Mouse (Mus musculus) heart, adult 8-10 months (tissue): ENCODE data around the gene Chad. TPM values are rescaled to one million over a fixed set of nuclear protein-coding genes. Genes with fewer than 3 reads are reported as not detected.

Source experiments
- DNase-seq: peaks from one replicate; pipeline ENCODE4 v3.0.0; 2022; ENCODE audit warnings: low spot score
- total RNA-seq, 4 experiments: library from RNA; stranded (reverse); gene quantifications; 2 replicates each; pipeline ENCODE4 v1.2.4; 2022

The Chad gene
- 1 to 10 TPM in 2 of 4 experiments, under 1 TPM in 2; 0.43 to 2.4 (median 0.86) TPM for total RNA-seq

DNA sequence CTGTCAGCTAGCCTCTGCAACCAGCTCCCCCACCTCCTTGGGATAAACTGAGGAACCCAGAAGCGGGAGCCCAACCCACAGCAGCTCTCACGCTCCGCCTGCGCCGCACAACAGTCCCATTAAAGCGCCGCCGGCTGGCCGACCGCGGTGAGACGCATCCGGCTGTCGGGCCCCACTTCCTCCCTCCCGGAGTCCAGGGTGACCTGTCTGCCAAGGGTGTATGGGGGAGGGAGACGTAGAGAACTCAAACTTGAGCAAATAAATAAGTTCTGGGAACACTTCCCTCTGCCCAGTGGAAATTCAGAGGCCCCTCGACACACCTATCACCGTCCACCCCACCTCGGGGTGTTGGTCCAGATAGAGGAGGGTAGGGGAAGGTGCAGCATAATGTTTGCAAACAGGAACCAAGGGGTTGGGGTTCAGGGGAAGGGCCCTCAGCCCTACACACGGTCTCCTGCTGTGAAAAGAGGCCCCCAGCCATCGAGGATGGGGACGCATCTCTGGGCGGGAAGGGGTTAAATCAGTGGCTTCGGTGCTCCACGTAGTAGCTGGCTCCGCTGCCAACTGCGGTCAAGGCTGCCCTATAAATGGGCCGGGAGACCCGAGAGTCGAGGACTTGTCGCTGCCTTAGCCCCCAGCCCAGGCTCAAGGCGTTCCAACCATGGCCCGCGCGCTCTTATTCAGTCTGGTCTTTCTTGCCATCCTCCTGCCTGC lies at the start of gene Chad:
TSS of gene Chad (plus strand) at position 611 of the 714 bp plus-strand sequence.
- peak; percentile 38 for DNase-seq

DNA sequence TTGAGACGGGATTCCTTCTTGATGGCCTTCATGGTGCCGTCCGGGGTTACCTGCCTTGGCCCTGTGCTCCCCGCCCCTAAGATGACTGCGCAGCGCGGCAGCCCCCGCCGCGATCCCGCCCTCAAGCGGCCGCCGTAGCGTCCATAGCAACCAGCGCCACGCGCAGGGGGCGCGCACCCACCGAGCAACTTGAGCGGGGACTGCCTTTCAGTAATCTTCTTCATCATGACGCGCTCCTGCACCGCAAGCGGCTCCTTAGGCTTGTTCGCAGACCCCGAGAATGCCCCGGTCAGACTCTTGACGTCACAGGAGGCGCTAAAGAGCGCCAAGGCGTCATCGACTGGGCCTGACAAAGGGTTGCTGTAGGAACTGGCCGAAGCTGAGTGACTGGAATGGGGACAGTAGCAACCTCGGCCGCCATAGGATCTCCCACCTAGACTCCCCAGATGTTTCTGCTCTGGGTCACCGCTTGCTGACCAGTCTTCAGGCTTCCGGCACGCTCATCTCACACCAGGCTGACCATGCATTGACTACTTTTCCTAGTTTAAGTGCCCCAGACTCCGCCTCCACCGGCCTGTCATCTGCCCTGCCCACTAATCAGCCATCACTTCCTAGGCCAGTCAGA lies 43.5 kb upstream of the Chad start, which contains the start of gene Mycbpap:
TSS of gene Mycbpap (minus strand) at position 524 of the 625 bp plus-strand sequence.
- peak; percentile 45 for DNase-seq

DNA sequence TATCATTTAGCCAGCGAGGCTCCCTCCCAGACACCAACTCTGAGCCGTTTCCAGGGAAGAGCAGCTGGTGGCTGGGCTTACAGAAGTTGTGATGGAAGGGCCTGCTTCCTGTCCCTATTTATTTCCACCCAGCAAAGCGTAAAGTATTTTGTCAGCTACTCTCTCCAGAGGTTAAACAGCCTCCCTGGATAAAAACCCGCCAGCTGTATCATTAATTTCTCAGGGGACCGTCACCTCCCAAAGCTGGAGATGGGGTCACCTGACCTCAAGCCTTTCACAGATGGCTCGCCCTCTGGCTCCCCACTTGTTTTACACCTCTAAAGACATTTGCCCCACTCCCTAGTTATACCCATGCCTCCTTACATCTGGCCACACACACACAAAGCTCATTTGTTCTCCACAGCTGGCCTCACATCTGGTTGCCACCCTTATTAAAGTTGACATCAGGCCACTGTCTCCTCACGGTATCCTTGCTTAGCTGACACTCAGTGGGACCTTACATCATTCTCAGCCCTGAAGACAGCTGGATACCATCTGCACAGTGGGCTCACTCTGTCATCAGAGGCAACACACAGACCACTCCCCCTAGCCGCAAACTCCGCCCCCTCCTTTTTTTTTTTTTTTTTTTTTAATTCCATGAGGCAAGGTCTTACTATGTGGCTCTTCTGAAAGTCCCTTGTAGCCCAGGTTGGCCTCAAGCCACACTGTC lies 38.5 kb upstream of the Chad start:
- no peak for DNase-seq

DNA sequence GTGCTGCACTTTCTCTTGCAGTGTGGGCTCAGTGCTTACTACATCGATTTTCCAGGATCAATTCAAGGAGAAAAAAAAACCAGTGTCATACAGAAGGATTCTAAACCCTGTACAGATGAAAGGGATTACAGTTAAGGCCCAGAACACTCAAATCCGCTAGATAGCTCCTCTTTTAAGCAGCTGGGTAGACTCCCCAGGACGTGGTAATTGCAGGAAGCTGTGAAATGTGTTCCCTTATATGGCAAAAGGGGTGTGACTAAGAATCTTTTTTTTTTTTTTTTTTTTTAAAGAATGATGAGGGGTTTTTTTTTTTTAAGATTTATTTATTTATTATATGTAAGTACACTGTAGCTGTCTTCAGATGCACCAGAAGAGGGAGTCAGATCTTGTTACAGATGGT lies 36.0 kb upstream of the Chad start:
- no peak for DNase-seq

DNA sequence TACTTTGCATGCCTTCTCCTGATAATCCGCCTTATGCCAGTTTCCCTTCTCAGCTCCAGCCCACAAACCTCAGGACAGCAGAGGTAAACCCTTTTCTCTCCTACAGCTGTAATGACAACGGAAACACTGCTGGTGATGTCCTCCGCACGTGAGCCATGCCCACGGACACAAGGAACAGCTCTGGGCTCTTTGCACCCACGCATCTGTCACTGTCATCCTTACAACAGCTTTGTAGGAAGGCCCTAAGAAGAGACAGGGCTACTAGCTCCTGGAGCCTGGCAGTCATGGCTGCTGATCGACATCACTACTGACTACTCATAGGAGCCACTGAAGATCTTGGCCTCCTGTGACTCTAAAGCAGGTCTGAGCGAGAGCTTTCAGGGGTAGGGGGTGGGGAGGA lies 31.7 kb upstream of the Chad start:
- no peak for DNase-seq

DNA sequence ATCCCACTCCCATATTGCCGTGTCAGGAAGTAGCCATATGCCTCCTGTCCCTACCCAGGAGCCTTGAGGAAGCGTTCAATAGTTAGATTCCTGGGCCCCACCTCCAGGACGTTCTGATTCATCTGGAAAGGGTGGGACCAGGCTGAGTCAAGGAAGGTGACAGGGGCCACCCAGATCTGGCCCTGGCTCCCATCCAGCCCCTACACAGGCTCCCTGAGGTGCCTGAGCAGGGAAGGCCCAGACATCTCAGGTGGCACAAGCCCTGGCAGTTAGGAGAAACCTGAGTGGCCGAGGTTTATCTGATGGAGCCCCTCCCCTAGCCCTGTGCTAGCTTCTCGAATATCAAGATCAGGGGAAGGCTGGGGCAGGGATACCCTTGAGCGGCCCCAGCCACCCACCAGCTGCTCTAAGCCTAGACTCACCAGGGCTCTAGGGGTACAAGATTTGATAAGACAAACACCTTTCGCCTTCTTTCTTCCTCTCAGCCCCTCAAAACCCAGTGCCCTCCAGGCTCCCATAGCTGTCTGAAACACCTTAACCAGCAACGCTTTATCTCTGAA lies 26.0 kb upstream of the Chad start:
- no peak for DNase-seq

DNA sequence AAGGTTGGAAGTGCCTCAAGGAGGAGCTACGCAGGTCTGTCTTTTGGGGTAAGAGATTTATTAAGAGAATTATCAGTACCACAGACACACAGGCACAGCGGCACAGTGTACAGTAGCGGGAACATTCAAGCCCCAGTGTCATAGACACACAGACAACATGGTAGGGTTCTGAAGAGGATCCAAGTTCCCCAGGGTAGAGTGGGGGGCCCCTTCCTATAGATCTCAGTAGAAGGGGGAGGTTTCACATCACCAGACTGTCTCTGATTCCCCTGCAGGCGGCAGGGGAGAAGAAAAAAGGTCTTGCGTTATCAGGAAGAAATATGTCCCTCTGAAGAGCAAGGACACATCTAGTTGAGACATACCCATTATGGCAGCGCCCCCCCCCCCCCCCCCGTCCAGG lies 25.1 kb upstream of the Chad start:
- DNase-seq = no peak

DNA sequence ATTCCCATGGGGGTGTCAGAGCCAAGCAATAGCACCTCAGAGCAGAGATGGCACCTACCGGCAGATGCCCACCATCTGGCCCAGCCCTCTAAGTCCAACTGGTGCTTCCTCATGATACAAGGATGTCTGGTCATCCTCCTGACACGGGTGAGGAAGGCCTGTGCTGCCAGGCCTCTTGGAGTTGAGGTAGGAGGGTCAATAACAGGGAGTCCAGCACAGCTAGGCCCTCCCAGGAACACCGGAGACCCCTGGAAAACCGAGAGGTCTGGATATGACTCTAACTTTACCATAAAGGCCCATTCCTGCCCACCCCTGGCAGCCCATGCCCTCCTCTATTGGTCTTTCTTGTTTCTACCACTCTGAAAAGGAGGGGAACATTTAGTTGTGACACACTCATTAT lies 22.4 kb upstream of the Chad start:
- no peak for DNase-seq

DNA sequence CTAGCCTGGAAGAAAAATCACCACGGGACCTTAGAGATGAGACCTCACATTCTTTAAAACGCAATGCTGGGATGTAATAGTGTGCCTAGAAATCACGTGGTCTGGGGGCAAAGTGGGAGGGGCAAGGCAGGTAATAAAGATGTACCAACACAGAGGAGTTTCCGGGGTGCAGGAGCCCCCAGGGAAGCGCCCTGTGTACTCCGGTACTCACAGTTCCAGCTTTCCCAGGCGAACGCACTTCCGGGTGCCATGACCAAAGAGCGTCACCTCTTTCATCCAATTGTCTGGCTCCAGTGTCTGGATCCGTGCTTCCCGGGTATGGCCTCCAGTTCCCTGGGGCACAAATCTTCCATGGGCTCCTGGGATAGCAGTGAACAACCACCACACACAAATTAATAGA lies 21.5 kb upstream of the Chad start:
- no peak for DNase-seq

DNA sequence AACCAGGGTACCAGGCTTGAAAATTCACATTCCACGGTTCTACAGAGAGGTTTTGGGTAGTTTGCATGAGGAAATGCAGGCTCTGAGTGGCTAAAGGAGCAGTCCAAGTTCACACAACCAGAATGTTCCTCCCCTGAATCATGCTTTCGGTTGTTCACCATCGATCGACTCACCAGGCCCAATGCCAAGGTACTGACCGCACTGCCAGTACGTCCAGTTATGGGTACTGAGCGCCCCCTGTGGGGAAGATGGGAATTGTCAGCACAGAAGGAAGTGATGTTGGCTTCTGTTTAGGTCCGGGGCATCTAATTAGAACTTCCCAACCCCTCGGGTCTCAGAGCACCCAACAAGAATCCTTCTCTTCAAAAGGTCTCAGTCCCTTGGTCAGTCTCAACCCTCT lies 20.9 kb upstream of the Chad start:
- DNase-seq = peak; percentile 93

DNA sequence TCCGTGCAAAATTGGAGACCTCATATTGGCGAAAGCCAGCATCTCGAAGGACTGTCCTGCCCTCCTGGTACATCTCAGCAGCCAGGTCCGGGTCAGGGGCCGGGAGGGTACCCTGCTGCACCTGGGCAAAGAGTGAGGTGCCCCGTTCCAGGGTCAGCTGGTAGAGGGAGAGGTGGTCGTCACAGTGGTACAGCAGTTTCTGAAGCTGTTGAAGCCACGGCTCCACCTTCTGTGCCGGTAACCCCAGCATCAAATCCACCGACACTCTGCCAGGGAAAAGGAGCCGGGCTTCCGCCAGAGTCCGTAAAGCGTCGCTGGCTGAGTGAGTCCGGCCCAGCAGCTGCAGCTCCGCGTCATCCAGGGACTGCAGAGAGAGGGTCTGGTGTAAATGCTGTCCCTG lies 20.4 kb upstream of the Chad start:
- no peak for DNase-seq

DNA sequence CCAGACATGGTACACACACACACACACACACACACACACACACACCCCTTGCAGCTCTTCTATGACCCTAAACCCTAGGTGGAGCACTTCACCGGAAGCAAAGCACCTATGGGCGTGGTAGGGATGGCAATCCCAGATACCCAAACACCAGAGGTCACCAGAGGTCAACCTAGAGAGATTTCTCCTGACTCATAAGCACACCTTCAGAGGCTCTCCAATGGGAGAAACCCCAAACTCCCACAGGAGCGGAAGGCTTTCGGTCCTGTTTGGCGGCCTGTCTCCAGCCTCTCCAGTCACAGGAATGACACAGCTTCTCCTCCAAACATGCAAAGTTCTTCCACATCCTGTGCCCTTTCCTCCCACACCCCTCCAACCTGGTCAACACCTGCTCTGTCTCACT lies 18.5 kb upstream of the Chad start:
- no peak for DNase-seq

DNA sequence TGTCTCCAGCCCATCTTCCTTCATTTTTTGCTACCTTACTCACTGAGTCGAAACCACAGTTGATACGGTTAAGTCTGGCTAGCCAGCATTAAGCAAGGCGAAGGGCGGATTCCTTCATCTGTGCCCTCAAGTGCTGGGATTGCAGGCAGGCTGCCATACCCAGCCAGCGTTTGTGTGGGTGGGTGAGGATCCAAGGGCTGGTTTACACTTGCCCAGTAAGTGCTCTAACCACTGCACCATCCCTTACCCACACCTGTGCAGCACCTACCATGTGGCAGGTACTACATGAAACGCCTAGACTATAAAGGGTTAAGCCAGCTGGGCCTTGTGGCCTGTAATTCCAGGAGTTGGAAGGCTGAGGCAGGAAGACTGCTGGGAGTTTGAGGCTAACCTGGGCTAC lies 17.6 kb upstream of the Chad start:
- DNase-seq = no peak

DNA sequence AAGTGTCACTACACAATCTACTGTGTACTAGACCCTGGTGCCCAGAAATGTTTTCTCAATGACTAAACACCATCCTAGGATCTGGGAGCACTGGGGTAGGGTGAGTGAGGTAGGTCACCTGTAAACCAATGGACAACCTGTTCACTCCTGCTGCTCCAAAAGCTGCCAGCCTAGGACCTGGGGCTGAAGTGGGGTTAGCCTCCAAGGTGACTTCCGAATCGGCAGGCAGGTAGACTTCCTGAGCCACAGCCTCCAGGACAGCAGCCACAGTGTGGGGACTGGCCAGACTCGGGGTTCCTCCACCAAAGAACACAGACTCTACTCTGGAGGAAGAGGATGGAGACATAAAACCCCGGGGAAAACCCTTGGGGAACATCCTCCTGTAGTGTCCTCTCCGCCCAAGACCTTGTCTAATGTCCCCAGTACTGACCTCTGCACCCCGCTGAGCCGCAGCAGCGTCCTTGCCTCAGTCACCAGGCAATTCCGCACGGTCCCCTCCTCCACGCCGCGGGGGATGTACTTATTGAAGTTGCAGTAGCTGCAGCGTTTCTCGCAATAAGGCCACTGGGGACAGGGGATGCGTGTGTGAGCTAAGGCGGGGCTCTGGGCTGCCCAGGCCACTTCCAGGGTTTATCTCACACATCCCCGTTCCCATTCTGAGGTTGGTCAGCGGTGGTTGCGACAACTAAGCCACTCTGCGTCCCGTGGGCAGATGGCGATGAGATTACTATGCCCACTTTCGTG lies 16.6 kb upstream of the Chad start:
- no peak for DNase-seq

DNA sequence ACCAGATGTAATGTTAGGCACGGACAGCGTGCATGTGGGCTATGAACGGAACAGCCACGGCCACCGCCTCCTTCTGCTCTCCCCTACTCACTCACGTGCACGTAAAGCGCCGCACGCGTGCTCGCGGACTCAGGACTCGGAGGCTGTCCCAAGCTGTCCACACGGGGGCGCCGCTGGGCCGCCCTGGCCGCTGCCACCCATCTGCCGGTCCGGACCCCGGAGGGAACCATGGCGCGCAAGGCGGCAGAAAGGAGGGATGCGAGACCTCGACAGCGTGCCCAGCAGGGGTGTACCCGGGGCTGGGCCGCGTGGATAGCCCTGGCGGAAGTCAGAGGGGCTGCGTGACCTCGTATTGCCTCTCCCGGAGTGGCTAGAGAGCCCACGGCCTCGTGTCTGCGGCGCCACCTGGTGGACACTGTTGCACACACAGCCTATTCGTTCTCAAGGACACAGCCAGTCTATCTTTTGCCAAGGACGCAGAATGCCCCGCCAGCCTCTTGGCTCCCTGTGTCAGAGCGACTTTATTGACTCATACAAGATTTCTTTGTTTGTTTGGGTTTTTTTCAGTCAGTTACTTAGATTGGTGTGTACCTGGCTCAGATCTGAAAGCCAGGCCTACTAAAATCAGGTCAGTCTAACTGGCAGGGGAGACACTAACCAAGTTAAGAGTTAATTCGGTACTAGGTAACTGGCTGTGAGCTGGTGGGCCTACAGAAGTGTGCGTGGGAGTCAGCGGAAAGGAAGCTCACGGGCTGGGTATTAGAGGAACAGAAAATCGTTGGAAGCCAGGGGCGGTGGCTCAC lies 15.8 kb upstream of the Chad start, which contains the start of gene Rsad1:
TSS of gene Rsad1 (minus strand) at position 368 of the 803 bp plus-strand sequence.
- DNase-seq = peak; percentile 95

DNA sequence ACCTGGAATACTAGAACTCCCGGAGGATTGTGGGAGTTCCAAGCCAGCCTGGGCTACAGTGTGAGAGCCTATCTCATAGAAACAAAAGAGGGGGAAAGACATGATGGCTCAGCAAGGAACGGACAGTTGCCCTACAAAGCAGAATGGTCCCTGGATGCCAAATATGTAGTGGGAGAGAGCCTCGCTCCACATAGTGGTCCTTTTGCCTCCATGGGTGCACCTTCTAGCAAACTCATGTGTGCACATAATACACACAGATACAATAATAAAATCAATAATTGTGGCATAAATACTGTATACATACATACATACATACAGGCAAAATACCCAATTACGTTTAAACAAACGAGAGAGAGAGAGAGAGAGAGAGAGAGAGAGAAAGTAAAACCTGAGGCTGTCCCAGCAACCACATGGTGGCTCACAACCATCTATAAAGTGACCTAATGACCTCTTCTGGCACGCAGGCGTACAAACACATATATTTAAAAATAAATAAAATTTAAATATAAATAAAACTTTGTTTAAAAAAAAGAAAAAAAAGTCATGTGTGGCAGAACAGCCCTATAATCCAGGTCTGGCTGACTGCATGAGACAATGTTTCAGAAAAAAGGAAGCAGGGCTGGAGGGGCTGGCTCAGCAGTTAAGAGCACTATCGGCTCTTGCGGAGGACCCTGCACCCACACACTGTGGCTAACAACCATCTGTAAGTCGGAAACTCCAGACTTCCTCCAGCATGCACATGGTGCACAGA lies 15.0 kb upstream of the Chad start:
- DNase-seq = no peak

DNA sequence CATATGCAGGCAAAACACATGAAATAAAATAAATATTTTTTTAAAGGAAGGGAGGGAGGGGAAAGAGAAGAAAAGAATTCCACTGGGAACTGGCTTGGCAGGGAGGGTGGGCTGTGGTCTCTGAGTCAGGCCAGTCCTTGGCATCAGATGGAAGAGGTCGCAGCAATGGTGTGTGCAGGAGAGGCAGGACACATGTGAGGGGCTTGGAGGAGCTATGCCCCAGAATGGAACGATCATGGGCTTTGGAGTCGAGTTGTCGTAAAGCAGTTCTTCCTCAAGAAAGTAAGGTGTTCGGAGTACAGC lies 14.5 kb upstream of the Chad start:
- no peak for DNase-seq

DNA sequence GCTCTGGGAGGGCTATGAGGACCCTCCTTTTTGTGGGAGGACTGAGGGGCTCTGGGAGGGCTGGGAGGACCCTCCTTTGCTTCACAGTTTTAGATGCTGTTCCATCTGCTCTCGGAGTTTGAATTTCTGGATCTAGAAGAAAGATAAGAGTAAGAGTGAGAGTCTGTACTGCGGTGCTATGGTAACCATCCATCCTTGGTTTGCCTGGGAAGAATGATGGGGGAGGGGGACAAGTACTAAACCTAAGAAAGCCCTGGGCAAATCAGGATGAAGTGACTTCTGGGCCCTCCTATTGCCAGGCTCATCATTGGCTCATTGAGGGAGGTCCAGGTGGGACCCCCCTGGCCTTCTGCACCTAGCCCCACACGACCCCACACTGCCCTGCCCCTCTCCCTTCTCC lies 6.6 kb upstream of the Chad start:
- no peak for DNase-seq

DNA sequence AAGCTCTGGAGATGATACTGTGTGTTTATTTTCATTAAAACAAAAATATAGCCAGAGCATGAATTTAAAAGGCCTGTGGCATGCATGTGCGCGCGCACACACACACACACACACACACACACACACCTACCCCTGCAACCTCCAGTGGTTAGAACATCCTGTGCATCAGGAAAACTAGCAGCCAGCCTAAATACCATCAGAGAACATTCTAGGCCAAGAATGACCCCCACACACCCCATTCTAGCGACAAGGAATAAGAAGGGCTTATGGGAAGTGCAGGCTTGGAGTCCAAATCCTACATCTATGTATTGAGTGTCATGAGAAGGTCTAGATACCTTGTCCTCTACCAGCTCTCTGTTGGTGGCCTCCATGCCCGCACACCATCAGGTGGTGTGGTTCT lies 1.5 kb upstream of the Chad start:
- DNase-seq = no peak

DNA sequence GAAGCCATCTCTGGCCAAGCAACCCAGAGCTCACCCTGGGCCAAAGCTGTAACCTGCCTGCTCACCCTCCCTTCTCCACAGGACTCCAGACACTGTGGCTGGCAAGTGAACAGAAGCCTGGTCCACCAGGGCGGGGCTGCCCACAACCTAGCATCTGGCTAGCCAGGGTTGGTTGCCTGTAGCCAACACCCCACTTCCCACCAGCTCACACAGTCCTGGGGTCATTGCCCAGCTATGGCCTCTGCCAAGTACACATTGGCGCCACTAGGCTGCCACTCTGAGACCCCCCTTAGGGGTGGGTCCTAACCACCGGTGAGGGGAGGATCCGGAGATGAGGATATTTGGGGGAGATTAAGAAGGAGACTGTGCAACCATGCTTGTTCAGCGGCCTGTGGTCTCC lies 1.0 kb upstream of the Chad start:
- DNase-seq = no peak

DNA sequence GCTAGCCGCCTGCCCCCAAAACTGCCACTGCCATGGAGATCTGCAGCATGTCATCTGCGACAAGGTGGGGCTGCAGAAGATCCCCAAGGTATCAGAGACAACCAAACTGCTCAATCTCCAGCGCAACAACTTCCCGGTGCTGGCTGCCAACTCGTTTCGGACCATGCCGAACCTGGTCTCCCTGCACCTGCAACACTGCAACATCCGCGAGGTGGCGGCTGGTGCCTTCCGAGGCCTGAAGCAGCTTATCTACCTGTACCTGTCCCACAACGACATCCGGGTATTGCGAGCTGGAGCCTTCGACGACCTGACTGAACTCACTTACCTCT lies 268 bp downstream of the Chad start:
- no peak for DNase-seq
